Mouse (Mus musculus) spleen, adult 18-20 months (tissue): ENCODE data around the gene Olfr824.
A peak's percentile ranks its signal among the peaks of the same experiment; 100 is the strongest.
"Not testable (repeated sequence)": the region's sequence is repeated elsewhere in the genome, so short reads cannot be mapped to it uniquely, and the experiment has no call there.

Experiments
- DNase-seq, 2 experiments: peaks; one replicate each; pipeline ENCODE4 v3.0.0; 2022; ENCODE audit warnings: mixed read lengths in 2 of 2

Gene Olfr824

DNA sequence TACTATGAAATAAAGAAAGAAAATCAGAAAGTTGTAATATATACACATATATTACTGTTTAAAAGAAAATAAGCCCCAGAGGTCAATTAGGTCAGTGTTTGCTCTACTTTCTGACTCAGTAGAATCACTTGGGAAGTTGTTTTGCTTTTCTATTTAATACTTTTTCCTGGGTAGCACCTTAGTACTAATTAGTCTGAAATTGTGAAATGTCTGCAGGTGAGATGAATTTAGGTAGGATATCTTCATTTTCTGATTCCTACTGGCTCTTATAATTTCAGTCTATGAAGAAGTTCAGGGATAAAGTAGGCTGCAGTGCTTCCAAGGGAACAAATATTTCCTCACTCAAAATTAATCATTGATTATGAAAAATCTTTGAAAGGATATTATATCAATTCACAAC lies at the start of gene Olfr824:
Gene Olfr824, minus strand, starts transcription at position 101 of the 400 bp plus-strand sequence.
- not testable (repeated sequence) for DNase-seq

DNA sequence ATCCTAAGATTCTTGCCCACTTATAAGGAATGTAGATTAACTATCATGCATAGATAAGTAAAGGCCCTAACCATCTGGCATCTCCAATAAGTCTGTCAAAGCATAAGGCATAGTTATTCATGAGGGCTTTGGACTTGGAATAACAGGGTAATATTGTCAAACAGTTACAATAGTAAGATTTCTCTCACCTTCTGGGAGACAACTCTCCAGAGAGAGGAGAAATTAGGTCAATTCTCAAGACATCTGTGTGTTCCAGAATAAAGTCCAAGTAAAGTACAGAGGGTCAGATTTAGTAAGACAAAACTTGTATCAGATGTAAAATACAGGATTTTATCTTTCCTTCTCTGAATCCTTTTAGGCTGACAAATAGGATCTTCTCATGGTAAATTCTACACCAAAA lies 36.9 kb upstream of the Olfr824 start, which contains the start of gene Olfr825:
Gene Olfr825, minus strand, starts transcription at position 101 of the 400 bp plus-strand sequence.
- DNase-seq, result no peak

- DNase-seq, result no peak
These were observed 35.4 kb upstream of the Olfr824 start for GRCm38 (mm10) chr10:130165196-130165595.

DNA sequence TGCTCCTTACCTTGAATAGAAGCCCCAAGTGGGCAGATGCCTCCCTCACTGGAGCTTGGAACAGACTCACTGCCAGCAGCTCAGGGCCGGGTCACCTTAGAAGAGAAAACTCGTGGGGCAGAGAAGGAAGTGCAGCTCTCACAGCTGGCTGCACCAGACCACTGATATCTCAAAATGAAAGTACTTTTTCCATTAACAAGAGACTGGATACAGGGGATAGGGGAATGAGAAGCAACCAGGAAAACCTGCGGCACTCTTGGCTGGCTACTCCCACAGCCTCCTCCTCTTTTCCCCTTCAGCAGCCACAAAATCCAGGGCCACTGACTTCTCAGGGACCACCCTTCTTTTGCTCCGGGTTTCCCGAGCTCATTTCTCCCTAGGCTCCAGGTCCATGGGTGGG lies 14.3 kb upstream of the Olfr824 start:
- DNase-seq, result no peak

GRCm38 (mm10) chr10:130142481-130142880 lies 12.7 kb upstream of the Olfr824 start:
- DNase-seq, result not testable (repeated sequence)

- DNase-seq, result no peak
These were observed 5.0 kb upstream of the Olfr824 start for GRCm38 (mm10) chr10:130134811-130135210.

- not testable (repeated sequence) for DNase-seq
These were observed 13.8 kb downstream of the Olfr824 start for GRCm38 (mm10) chr10:130116045-130116444.

- DNase-seq, result not testable (repeated sequence)
These were observed 14.5 kb downstream of the Olfr824 start, which contains the start of gene Olfr823 for GRCm38 (mm10) chr10:130115283-130115682. Olfr823 (minus strand) TSS chr10:130115383.

- no peak for DNase-seq
These were observed 33.7 kb downstream of the Olfr824 start for GRCm38 (mm10) chr10:130096104-130096503.

DNA sequence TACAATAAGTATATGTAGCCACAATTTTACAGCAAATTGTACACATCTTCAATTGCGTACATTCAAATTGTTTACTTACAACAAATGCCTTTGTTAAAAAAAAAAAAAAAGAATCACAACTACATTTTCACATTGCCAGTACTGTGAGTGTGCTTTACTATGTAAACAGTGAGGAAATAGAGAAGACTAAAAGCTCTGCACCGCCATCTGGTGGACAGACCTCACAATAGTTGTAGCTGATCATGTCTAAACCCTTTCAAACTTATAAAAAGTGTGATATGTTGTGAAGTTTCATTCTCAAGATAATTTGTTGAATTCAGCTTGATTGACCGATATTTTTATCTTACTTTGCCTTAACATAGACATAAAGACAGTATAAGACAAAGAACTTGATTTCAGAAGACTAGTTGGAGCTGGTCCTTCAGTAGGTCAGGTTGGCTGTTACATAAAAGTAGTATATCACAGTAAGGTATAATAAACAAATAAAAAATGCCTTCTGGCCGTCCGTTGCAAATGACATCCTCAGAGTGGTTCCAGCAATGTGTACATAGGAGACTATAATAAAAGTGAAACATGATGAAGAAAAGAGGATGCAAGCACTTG lies 36.9 kb downstream of the Olfr824 start:
- DNase-seq, result peak in 1 of 2 experiments; percentile 5
